Mouse (Mus musculus) c-Kit-positive CD71-positive TER-119-positive erythroid progenitor cells, embryonic 14.5 days (primary cell): ENCODE measurements at regions not wholly inside any gene's neighbourhood (a gene's known extent, or its start where the extent isn't known, plus 50 kb on each side); places are given as distances from the start of the nearest gene placed in this dataset.

Experiments used
- DNase-seq: peaks from one replicate; pipeline ENCODE4 v3.0.0-alpha.2; 2013; ENCODE audit warnings: low spot score

DNA sequence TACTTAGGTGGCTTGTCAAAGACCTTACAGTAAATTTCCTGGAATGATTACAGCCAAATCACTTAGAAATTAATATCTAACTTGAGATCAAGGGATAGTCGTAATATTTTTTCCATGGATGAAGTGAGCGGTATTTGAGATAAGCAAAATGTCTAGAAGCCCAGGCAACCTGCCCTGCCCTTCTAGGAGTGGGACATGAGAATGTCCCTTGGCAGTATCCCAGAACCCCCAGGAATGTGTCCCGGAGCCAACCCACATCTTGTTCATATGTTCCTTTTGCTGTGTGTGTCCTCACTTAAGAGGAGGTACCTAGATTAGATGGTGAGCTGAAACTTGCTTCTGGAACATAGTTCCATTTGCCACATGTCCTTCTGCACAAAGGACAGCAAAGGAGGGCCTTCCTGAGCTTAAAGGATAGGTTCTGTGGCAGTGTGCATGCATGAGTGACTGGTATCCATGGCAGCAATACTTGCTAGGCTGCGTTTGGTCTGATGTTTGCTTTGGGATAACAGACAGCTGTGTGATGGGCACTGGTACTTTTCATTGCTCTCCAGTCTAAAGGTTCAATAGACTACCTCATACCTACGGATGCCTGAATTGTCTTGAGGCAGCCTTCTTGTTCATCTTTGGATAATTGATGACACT lies 231.0 kb upstream of the Krr1 start:
- DNase-seq, result no peak

DNA sequence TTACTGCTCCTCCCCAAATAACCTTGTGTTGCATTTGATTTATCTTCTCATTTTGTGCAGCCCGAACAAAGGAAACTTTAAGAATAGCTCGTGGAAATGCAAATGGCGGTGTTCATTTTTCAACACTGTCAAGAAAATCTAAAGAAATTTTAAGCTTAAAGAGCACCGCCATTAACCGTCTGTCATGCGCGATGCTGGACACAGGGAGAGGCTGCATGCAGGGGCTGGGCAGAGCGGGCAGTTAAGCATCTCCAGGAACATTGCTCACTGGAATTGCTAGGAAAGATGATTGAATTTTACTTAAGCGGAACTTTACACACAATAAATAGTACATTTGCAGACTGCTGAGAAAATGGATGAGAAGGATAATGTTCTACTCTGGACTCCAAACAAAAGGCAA lies 229.2 kb upstream of the Krr1 start:
- no peak for DNase-seq

DNA sequence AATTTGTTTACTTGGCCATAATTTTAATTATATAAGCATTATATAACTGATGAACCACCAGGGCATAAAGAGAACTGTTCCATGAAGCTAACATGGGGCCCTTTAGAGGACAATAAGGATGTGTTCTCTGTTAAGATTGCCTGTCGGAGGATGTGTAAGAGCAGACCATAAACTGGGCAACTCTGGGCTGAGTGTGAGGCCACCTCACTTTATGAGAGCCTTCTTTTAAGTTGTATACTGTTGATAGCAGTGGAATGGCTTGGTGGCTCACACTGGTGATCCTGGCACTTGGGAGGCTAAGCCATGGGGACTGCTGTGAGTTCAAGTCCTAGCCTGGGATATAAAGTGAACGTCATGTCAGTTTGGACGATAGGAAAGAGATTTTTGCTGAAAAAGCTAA lies 227.3 kb upstream of the Krr1 start:
- no peak for DNase-seq

DNA sequence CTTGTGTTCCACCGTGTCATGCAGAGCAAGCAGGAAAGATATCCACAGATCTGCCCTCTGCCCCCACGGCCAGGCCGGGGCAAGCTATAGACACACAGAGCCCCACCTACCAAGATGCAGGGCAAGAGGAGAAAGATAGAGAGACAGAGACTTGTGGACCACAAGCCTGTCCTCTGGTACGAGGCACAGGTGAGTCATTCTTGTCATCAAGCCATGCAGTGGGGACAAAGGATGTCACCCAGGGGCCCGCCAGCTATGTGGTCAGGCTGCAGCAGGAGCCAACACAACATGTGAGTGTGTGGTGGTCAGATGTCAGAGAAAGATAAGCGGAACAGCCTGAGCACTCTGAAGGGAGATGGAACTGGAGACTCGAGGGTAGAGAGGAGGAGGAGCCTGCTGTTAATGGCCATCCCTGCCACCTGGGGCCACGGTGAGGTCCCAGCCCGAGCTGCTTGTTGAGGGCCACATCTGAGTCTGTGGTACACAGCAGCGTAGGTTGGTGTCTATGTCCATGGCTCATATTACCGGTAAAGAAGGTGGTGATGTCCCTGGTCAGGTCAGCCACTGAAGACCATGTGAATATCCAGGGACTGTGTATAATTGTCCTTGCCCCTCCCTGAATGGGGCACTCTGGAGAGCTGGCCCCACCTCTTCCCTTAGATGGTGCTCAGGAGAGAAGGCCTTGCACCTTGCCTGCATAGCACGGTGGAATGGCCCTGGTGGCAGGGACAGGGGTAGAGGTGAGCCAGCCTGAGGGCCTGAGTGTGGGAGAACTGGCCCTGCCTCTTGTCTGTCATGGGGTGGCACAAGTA lies 226.2 kb upstream of the Krr1 start:
- no peak for DNase-seq

DNA sequence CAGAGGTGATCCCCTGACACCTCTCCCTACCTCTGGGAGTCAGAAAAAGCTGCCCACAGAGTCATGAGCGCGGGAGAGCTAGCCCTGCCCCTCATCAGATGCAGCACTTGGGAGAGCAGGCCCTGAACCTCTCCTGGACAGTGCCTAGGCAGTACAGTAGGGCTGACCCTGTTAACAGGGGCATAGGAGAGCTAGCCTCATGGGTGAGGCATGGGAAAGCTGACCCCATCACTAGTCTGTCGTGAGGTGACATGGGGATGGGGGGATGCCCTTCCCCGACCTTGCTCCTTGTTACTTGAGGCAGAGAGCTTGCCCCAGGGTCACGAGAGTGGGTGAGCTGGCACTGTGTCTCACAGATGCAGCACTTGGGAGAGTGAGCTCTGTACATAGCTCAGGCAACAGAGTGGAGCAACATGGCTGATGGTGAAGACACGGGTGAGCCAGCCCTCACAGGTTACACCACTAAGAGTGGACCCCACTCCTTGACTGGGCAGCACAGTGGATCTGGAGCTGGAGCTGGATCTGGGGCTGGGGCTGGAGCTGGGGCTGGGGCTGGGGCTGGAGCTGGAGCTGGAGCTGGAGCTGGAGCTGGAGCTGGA lies 225.5 kb upstream of the Krr1 start:
- DNase-seq, result no peak

DNA sequence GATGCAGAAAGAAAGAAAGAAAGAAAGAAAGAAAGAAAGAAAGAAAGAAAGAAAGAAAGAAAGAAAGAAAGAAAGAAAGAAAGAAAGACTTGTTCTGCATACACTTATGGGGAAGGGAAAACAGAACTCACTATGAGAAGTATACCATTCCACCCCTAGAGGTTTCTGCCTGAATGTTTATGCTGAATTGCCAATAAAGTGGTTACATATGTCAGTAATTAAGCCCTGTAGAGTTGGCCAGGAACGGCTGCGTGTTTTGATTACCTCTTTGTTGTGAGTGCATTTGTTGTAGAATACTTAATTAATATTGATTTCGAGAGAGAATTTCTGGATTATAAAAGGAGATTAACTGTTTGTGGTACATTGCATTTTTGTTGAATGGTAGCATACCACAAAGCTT lies 224.0 kb upstream of the Krr1 start:
- no peak for DNase-seq

DNA sequence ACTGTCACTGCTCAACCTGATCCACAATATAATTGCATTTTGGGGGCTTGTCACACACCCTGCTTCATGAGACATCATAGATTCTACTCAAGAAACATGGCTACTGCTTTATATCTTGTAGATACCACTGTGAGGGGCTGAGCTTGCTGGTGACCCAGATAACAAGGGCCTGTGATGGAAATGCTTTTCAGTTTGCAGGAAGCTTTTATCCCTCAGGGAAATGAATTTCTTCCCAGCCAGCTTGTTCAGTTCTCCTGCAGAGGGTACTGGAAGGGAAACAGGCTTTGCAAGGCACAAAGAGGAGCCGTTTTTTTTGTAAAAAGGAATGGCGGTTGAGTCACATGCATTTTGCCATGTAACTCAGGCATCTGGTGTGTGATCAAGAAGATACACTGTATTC lies 218.8 kb upstream of the Krr1 start:
- no peak for DNase-seq

DNA sequence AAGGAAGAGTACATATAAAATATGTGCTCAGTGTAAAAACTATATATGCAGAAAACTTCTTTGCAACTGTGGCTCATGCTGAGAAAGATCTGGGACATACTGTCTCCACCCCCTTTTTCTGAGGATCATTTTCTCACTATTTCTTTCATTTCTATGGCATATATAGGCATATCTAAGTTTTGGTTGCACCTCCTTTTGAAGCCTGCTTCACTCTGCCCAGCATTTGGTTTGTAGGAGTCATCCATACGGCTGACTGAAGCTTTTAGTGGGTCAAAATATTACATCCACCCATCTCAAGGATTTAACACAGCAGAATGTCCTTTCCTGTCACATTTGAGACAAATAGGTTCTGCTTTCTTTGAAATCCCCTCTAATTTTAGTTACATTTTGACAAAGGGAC lies 216.5 kb upstream of the Krr1 start:
- DNase-seq, result no peak

DNA sequence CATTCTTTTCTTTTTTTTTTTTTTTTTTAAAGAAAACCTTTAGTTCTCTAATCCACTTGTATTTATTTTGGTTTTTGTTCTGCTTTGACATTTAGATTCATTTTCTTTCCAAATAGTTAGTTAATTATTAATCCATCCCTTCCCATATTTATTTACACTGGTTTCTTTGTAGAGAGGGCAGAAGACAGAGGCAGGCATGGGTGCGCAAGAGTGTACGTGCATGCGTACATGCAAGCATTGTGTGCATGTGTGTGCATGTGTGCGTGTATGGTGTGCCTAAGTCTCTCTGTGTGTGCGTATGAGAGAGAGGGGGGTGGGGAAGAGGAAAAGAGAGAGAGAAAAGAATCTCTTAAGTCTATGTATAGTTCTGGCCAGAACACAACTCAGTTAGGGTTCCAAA lies 215.9 kb upstream of the Krr1 start:
- no peak for DNase-seq

DNA sequence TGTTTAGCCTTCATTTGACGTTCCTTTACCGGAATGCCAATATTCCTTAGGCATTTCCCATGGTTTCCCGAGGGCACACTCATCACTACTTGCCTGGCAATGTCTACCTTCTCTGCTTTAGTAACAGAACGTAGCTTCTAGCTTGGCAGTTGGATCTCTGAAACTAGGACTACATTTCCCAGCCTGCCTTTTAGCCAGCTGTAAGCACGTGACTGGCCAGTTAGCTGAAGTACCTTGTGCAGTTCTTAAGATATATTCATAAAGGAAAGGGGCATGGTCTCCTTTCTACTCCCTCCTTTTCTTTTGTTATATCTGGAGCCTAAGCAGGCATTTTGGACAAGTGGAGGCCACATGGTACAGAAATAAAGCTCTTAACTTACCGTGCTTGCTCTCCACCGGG lies 214.8 kb upstream of the Krr1 start:
- DNase-seq, result no peak

DNA sequence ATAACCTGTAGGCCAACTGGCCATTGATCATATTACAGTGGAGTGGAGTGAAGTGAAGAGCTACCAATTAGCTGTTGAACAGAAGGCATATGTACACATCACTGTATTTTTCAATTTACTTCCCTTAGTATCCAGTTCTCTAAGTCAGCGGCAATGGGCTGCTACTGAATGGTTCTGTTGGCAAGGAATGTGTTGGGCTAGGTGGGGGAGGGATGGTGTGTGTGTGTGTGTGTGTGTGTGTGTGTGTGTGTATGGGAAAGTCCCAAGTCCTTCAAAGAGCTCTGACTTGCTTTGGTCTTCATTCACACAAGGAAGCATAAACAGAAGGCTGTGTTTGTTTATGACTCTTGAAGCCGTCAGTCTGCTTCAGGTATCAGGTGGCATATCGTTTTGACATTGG lies 213.0 kb upstream of the Krr1 start:
- DNase-seq, result no peak

DNA sequence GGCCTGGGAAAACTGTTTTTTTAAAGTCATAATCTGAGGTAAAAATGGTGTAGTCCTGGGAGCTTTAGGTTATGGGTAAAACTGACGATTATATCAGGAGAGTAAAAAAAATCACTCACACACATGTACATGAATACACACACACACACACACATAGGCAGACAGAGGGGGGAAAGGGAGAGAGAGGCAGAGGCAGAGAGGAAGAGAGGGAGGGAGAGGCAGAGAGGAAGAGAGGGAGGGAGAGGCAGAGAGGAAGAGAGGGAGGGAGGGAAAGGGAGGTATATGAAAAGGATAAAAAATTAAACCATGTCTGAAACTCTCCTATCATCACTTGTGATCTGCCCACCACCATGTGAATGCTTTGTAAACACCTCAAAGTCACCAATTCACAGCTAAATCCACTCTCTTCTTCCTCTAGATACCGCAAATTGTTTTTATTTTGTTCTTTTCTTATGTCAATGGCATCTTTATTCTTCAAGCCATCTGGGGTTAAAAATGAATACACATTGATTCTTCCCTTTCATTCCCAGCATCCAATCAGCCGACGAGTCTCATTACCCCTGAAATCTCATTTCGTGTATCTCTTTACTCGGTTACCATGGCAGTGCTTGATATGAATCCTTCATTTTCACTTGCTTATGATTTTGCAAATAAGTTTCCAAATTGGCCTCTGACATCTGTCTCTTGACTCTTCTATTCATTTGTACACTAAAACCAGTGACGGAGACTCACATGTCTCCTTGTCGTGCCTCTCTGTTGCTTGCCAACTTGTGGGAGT lies 209.5 kb upstream of the Krr1 start:
- no peak for DNase-seq

DNA sequence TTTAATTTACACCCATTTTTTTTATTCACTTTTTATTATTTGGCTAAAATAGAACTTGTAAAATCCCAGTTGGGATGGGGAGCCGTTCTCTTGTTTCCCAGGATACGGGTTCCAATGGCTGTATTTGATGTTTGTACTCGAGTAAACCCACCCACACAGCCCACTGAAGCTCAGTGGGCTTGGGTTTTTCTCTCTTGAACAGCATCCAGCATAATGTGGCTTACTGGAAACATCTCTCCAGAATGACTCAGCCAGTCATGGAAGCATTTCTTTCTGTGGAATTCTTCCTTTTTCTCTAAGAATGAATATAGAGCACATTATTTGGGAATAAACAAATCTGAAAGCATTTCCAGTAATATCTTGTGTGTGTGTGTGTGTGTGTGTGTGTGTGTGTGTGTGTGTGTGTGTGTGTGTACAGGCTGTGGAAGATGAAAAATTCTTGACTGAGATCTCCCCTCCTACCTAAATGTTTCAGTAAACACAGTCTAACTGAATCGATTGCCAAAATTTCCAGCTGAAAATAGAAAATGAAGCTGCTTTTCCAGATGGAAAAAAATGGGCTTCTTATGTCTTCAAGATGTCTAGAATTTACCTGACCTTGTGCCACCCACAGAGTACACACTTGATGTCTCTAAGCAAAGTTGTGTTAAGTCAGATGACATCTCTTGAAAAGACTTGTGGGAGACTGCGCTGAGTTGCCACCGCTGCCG lies 205.3 kb upstream of the Krr1 start:
- no peak for DNase-seq

DNA sequence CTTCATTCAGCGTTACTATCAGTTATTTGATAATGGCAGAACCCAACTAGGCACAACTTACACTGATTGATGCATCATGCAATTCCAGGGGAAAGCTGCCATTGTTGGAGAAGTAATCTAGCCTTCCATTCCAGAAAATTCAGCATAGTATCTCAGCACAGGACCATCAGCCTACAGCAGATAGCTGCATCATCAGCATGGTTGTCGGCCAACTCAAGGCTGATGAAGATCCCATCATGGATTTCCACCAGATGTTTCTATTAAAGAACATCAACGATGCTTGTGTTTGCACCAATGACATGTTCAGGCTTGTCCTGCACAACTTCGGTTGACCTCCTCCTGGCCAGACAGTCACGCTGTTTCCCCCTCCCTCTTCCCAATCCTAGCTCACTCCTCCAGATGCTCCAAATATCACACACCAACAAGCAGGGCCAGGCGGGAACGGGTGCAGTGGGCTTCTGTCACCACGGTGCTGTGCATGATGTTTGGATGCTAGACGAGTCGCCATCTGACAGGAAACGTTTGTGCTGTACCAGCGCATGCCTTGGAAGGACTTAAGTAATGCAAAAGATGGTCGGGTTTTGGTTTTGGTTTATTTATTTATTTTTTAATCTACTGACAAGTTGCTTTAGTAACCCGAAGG lies 204.5 kb upstream of the Krr1 start:
- no peak for DNase-seq

DNA sequence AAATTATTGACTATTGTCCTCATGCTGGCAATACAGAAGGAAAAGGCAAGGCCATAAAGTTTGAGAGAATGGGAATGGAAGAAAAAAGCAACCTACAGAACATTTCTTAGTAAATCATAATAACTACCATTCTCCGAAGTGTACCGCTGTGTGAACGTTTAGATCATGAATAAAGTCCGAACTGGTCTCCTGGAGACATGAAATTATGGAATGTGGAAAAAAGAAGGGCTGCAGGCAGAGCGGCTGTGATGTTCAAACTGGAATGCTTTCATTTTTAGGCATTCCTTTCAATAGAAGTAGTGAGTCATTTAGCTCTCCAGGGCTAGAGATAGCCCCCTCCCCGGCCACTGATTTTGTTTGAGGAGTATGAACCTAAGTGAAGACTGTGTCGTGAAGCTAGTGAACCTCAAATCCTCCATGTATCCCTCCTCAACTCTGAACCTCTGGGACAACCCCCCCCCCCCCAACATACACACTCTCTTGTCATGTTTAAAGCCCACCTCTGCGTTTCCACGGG lies 202.9 kb upstream of the Krr1 start:
- no peak for DNase-seq

DNA sequence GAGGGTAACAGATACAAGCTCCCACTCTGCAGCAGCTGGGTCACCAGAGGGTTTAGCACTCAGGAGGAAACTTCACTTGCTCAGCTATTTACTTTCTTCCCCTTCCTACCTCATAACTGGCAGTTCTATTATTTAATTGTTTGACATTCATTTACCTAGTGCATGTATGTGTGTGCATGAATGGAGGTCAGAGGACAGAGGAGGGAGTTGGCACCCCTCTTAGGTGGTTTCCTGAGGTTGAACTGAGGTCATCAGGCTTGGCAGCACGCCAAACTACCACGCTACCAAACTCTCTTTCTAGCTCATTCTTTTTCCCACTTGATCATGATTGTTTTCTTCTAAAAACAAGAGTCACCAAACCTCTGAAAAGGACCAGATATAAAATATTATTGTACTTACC lies 202.4 kb upstream of the Krr1 start:
- no peak for DNase-seq

DNA sequence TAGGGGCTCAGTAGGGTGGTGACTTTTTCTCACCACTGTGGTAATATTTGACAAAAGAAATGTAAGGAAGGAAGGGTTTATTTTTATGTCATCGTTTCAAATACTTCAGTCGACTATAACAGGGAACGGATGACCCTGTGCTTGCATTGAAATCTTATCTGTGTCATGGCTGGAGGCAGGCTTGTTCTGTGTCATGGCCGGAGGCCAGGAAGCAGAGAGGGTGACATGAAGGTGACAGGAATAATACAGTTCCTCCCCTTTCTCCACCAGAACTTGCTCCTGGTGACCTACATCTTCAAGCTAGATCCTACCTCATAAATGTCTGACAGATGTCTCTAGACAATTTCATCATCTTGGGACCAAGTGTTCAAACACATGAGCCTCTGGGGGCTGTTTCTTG lies 201.5 kb upstream of the Krr1 start:
- DNase-seq, result no peak

DNA sequence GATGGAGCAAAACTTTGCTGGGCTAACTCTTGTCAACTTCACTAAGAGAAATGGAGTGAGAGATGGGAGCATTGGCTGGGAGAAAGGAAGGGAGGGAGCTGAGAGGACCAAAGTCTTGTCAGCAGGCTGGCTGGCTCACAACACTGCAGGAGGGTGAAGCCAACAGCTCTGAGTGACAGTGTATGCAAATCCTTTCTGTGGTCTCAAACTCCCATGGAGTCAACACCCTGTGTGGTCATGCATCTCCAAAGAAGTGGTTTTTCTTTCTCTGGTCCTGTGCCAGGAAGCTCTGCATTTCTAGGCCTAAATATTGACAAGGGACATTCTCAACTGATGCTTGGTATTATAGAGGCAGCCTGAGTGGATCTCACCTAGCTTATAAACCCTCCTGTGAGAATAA lies 194.9 kb upstream of the Krr1 start:
- DNase-seq, result no peak

DNA sequence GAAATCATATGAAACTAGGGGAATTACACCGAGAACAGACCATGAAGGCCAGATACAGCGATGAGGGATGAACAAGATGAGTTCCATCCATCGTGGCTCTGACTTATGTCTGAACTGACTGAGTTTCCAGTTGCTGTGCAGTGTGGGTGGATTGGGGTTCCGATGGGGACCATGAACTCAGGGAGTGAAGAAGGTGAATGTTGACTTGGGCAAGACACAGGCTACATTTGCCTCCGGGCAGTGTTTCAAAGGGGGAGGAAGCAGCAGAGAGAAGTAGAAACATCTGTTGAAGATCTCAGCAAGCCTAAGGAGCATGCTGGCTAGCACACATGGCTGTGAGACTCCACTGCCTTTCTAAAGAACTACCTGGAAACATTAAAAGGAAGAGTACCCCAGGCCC lies 194.4 kb upstream of the Krr1 start:
- DNase-seq, result no peak

DNA sequence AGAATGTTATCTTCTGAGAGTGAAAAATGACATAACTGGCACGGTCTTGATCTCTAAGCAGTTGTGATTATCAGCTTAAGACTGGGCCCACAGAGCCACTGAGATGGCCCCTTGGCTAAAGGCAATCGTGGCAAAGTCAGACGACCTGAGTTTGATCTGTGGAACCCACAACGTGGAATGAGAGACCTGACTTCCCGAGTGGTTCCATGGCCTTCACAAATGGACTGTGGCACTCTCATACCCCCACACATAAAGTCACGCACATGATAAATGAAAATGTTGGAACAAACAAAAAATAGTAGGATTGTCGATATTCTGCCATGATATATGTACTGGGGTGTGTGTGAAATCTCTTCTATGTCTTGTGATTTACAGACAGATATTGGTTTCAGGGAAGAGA lies 192.5 kb upstream of the Krr1 start:
- DNase-seq, result no peak

DNA sequence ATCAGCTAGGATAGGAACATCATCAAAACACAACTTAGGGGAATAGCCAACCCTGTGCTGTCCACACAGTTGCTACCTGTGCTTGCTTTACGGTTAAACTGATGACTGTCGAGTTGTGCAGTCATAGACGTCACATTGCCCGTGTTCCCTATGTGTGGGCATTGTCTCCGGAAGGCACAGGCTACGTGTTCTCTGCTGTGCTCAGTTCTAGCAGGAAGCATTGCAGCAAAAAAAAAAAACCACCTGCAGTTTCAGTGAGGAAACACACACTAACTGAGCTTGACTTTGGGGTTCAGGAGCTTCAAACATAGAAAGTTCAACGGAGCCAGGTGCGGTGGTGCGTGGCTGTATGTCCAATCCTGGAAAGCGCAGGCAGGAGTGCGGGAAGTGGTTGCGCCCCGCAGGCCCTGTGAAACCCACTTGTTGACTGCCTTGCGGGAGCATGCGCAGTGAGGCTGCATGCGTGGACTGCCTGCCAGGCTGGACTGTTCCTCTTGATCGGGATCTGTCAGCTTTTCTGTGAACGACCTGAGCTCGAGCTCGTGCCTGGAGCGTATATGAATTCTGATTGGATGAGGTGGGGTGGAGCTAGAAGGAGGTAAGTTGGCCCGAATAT lies 190.2 kb upstream of the Krr1 start:
- DNase-seq, result no peak
